Mouse (Mus musculus): ENCODE data around the gene Fcho2.

The Fcho2 gene

DNA sequence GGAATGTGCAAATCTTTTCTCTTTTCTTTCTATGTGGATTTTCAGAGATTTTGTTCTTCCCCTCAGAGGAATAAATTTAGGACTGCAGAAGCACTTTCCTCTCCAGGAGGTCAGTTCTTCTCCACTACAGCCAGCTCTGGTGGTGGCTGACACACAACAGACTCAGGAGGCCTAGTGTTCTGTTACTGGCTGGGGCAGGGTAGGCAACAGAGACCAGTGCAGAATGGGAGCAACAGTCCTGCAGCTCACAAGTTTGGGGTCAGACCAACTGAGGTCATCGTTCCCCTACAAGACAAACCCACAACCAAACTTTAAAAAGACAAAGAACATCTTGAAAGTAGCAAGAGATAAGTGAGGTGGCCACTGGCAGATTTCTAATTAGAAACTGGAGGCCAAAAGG, 104.6 kb downstream of the Fcho2 start:
- no peak for DNase-seq (ENCODE audit: low read depth, low spot score)

DNA sequence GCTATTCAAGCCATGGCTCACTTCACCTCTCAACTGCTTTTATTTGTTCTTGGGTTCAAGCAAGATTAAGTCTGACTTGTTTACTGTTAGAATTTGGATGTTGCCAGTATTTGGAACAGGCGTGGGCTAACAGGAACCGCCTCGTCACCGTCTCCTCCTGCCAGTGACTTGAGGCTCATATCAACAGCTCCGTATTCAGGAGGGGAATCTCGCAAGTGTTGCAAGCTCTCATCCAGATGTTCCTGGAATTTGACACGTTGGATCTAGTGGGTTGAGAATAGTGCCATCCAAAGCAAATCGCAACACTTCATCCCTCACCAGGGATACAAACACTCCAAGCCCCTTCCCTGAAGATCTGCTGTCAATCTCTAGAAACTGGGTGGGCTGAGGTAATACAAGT, 105.0 kb downstream of the Fcho2 start:
- DNase-seq (ENCODE audit: low read depth, low spot score), result no peak

DNA sequence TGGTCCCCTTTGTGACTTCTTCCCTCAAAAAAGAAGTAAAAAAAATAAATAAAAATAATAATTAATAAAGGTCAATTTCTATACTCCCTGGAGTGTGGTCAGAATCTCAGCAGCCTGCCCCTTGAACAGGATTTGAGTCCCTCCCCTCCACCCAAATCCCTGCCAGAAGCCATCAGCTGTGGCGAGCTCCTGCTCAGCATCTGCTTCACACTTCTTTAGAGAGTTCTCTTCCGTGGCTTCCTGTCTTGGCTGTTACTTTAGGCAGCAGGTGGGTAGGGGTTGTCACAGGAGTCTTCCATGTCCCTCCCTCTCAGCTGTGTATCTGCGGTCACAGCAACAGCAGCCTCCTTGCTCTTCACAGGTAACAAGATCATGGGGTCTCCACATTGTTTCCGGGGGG, 109.7 kb downstream of the Fcho2 start:
- DNase-seq (ENCODE audit: low read depth, low spot score), result no peak

DNA sequence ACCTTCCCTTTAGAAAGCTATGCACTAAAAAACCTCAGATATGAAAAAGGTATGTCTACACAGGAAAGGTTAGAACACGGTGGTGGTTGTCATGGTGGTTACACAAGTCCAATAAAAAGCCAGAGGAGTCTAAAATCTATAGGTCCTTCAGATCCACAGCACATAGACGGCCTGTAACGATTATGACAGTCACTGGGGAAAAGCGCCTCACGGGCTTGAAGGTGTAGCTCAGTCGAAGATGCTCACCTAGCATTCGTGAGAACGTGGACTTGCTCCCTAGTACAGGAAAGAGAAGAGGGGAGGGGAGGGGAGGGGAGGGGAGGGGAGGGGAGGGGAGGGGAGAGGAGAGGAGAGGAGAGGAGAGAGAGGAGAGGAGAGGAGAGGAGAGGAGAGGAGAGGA, 111.5 kb downstream of the Fcho2 start:
- DNase-seq (ENCODE audit: low read depth, low spot score), result no peak

DNA sequence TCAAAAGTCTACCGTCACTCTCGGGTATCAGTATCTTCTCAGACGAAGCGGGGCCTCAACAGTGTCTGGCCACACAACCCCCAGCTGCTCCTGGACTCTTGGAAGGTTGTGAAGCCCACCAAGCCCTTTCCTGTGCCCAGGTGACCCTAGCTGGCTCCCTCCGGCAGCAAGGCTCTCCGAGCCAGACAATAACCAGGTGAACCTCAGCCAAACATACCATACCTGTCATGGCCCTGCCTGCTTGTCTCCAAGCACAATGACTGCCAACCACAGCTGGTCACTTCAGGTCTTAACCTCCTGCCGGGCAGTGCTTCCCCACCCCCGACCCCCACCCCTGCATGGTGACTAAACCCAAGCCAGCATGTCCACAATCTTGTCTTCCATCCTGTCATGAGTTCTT, 112.9 kb downstream of the Fcho2 start:
- no peak for DNase-seq (ENCODE audit: low read depth, low spot score)

DNA sequence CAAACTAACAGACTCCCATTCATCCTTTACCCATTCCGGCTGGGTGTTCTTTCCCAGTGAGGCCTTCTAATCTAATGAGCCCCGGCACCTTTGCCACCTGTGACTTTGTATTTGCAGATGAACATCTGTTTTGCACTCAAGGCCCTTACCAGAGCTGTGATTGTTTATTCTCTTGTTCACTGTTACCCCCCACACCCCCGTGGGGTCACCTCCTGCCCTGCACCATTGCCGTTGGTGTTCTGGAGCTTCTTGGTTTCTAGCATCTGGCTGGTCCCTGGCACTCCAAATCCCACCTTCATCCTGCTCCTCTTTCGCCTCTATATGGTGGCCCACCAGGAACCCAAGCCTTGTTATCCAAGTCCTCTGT, 114.0 kb downstream of the Fcho2 start:
- DNase-seq (ENCODE audit: low read depth, low spot score), result no peak

GRCm38 (mm10) chr13:98700661-98701308, 114.5 kb downstream of the Fcho2 start:
- DNase-seq (ENCODE audit: low read depth, low spot score), result no peak

GRCm38 (mm10) chr13:98699982-98700540, 115.2 kb downstream of the Fcho2 start:
- DNase-seq (ENCODE audit: low read depth, low spot score), result no peak

- DNase-seq (ENCODE audit: low read depth, low spot score), result no peak
These were observed 116.1 kb downstream of the Fcho2 start for GRCm38 (mm10) chr13:98699051-98699744.

DNA sequence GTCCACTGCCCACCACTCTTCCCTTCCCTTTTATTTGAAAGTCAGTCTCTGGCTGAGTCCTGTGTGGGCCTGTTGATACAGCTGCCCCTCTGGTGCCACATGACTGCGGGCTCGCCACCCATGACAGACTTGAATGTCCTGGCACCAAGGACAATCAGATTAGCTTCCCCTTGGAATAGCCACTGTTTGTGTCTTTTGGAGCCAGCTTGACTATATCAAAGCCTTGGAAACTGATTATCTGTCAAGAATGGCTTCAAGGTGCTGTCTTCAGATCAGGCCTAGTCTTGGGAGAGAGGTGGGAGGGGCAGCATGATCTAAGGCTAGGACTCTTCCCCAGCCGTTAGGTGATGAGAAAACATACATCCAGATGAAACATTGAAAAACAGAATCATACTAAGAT, 118.5 kb downstream of the Fcho2 start:
- no peak for DNase-seq (ENCODE audit: low read depth, low spot score)

DNA sequence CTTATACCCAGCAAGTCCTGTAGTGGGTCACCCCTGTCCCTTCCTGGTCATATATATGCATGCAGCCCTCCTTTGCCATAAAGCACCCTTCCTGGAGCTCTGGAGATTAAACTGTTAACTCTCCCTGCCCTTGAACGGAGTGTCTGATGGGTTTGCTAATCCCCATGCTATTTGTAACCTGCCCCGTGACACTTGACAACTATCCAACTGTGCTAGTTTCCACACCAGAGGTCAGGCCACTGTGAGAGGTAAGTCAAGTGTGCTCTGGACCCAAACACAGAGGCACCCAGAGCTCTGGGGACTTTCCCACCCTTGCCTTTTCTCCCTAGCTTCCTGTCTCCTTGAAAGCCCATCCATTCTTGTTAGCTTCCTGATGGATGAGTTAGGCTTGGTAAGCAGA, 119.7 kb downstream of the Fcho2 start:
- no peak for DNase-seq (ENCODE audit: low read depth, low spot score)

- no peak for DNase-seq (ENCODE audit: low read depth, low spot score)
These were observed 120.4 kb downstream of the Fcho2 start, which contains the start of gene Tmem171 for GRCm38 (mm10) chr13:98694773-98695314. TSS of gene Tmem171 (minus strand) at chr13:98694834.

- DNase-seq (ENCODE audit: low read depth, low spot score), result no peak
These were observed 121.9 kb downstream of the Fcho2 start for GRCm38 (mm10) chr13:98693316-98693715.

GRCm38 (mm10) chr13:98691956-98692515, 123.2 kb downstream of the Fcho2 start:
- DNase-seq (ENCODE audit: low read depth, low spot score), result no peak

DNA sequence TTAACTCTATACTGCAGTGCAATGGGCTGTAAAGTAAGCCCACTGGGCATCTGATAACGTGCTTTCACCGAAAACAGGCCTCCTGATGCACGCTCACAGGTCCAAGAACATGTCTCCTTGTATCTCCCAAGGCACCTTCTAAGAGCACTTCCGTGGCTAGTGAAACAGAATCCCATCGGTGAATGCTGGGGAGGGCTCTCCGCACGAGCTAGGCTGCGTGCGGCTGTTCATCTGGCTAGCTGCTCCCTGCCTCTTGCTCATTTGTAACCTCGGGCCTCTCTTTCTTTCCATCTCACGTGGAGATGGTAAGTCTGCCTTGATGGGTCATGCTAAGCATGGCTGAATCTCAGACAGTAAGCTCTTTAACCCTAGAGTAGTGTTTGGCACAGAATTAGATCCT, 124.4 kb downstream of the Fcho2 start:
- DNase-seq (ENCODE audit: low read depth, low spot score), result no peak

DNA sequence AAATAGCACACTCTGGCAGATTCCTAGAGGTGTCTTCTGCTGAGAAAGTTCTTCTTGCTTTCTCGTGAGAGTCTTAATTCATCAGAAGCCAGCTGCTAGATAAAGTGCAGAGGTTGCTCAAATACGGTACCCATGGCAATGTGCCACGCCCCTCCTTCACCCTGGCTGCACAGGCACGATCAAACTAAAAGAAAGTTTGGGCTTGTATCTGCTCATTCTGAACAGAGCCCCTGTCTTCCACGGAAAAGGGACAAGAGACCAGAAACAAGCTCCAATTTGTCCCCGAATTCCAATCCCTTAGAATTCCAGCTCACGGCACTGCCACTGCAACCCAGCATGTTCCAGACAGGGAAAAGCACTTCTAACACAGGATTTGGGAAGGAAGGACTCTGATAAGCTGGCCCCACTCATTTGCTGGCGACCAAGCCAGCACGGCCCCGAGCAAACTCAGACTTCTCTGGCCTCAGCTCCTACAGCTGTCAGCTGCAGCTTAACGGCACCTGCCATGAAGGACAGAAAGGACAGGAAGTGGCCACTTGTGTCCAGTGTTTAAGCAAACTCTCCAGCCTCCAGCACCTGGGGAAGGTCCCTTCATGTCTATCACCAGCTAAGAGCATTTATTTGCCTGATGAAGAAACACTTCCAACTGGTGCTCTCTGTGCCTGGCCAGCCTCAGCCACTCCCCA, 125.5 kb downstream of the Fcho2 start:
- DNase-seq (ENCODE audit: low read depth, low spot score), result no peak

DNA sequence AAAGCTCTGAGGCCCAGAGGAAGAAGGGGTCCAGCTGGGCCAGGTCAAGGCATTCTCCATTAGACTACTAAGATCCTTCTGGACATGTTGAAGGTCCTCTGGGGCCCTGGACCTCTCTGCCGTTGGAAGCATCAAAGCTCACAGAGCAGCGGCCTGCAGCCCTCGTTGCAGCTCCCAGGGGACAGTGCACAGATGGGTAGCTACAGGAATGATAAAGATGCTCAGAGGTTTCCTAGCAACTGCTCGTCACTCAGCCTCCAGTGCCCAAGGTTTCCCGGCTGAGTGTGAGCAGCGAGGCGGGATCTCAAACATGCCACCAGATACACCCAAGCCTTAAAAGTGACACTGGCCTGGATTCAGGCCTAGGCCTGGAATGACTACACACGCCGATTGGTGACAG, 127.3 kb downstream of the Fcho2 start:
- peak; percentile 54 for DNase-seq (ENCODE audit: low read depth, low spot score)

- DNase-seq (ENCODE audit: low read depth, low spot score), result no peak
These were observed 130.9 kb downstream of the Fcho2 start for GRCm38 (mm10) chr13:98684144-98684900.

GRCm38 (mm10) chr13:98683412-98683811, 131.8 kb downstream of the Fcho2 start:
- DNase-seq (ENCODE audit: low read depth, low spot score), result no peak

GRCm38 (mm10) chr13:98680470-98681060, 134.7 kb downstream of the Fcho2 start:
- DNase-seq (ENCODE audit: low read depth, low spot score), result no peak

DNA sequence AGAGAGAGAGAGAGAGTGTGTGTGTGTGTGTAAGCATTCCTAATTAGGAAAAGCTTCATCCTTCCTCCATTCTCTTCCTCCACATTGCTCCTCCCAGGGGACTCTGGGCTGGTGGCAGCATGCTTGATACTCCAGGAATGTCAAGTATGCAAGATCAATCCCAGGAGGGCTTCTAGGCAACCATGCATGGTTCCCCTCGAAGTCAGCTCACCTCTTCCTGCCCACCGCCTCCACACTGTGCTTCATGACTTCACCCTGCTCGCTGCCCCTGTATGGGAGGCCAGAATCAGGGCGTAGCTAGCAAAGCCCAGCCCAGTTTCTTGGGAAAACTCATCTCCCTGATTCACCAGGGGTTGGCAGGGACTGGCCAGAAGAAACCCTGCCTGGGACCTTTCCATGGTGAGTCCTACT, 135.6 kb downstream of the Fcho2 start:
- DNase-seq (ENCODE audit: low read depth, low spot score), result peak; percentile 74

Measured in mesoderm, embryonic 11.5 days (tissue).